26 mouse cellular contexts compared by ENCODE assay signal in genomic region chr1:132063096-132063495, GRCm38 (mm10).
"Had no signal": no experiment of that assay in that cellular context is flagged by ENCODE, and none has a peak within 500 bp of the region (broad histone marks: within the 10 kb centered on the region; RNA-seq: fewer than 3 reads in every experiment).

No protein-coding gene starts in this region.

- H3K27ac ChIP-seq: layer of hippocampus, adult 2 months; left cerebral cortex, adult 2 months; limb, embryonic 12.5 days; limb, embryonic 15.5 days; liver, embryonic 12.5 days; liver, embryonic 15.5 days; lung, embryonic 15.5 days; midbrain, embryonic 10.5 days; neural tube, embryonic 12.5 days; neural tube, embryonic 15.5 days had no signal

- H3K4me2 ChIP-seq: kidney, embryonic 15.5 days; limb, embryonic 12.5 days; limb, embryonic 15.5 days; liver, embryonic 12.5 days; liver, embryonic 15.5 days; lung, embryonic 15.5 days; neural tube, embryonic 12.5 days; neural tube, embryonic 15.5 days had no signal

- H3K9ac ChIP-seq: kidney, embryonic 15.5 days; limb, embryonic 12.5 days; limb, embryonic 15.5 days; liver, embryonic 12.5 days; liver, embryonic 15.5 days; lung, embryonic 15.5 days; neural tube, embryonic 12.5 days; neural tube, embryonic 15.5 days had no signal

- H3K36me3 ChIP-seq: kidney, embryonic 15.5 days; limb, embryonic 12.5 days; limb, embryonic 15.5 days; liver, embryonic 12.5 days; liver, embryonic 15.5 days; lung, embryonic 15.5 days; midbrain, embryonic 10.5 days; neural tube, embryonic 12.5 days; neural tube, embryonic 15.5 days had no signal

- H3K9me3 ChIP-seq: kidney, embryonic 15.5 days; limb, embryonic 12.5 days; limb, embryonic 15.5 days; liver, embryonic 12.5 days; liver, embryonic 15.5 days; lung, embryonic 15.5 days; megakaryocyte, embryonic 14.5 days; midbrain, embryonic 10.5 days; neural tube, embryonic 12.5 days; neural tube, embryonic 15.5 days had no signal

- ATAC-seq: liver, embryonic 12.5 days had no signal

- H3K4me3 ChIP-seq: kidney, embryonic 15.5 days; layer of hippocampus, adult 2 months; left cerebral cortex, adult 2 months; limb, embryonic 12.5 days; limb, embryonic 15.5 days; liver, embryonic 12.5 days; liver, embryonic 15.5 days; lung, embryonic 15.5 days; megakaryocyte, embryonic 14.5 days; midbrain, embryonic 10.5 days; neural tube, embryonic 12.5 days; neural tube, embryonic 15.5 days had no signal

- DNase-seq: kidney, adult 18-20 months; kidney, postnatal 25 days; layer of hippocampus, adult 9-11 months; left cerebral cortex, postnatal 4 days; lung, adult 18-20 months; lung, postnatal 10 days; lung, postnatal 36 days; midbrain, embryonic 14.5 days; right cerebral cortex, adult 18-20 months; right cerebral cortex, postnatal 14 days; right cerebral cortex, postnatal 4 days; thymus, adult 2 months; thymus, postnatal 14 days; thymus, postnatal 4 days had no signal
